Mouse (Mus musculus) myocyte (in vitro differentiated cells): Measurements from ENCODE around the gene Sphk1.

Experiments
- CEBPB ChIP-seq: IDR thresholded peaks from 2 replicates; pipeline ENCODE4 v1.6.1; 2011; ENCODE audit warnings: mild to moderate bottlenecking, moderate library complexity; ENCODE audit not compliant: poor library complexity, insufficient read depth, severe bottlenecking
- POLR2A ChIP-seq: IDR thresholded peaks from one replicate; pipeline ENCODE4 v1.6.1; 2011; ENCODE audit warnings: low read depth, mild to moderate bottlenecking, control low read depth, moderate library complexity; ENCODE audit not compliant: insufficient read length
- POLR2AphosphoS2 ChIP-seq: IDR thresholded peaks from one replicate; pipeline ENCODE4 v1.6.1; 2011; ENCODE audit warnings: low read depth, control low read depth; ENCODE audit not compliant: insufficient read length

- no peak for TF ChIP-seq CEBPB
- TF ChIP-seq POLR2AphosphoS2 = no peak
- TF ChIP-seq POLR2A = no peak
These were observed 16.8 kb downstream of the Sphk1 start for GRCm38 (mm10) chr11:116547296-116548060.
